Mouse (Mus musculus): ENCODE data around the gene Slc7a8. TPM values are rescaled to one million over a fixed set of nuclear protein-coding genes. Genes with fewer than 3 reads are reported as not detected.
A peak's percentile ranks its signal among the peaks of the same experiment; 100 is the strongest.

Gene Slc7a8
- polyA plus RNA-seq, 1 experiment from 2014 or later, result 34.2 TPM

- WGBS, result 20% methylated on average over 10 of the region's 10 CpGs
- ATAC-seq, result peak; percentile 83
- H3K27ac ChIP-seq (ENCODE audit: low read depth, low read length), result peak overlapping the region; percentile 74; the same call in 1 of the 2 replicates
Observed at GRCm38 (mm10) chr14:54786489-54786888, 4.7 kb upstream of the Slc7a8 start.

GRCm38 (mm10) chr14:54785898-54786297 lies 4.2 kb upstream of the Slc7a8 start:
- Histone ChIP-seq H3K4me3 (ENCODE audit: low read depth, low read length) (0 out of 2 replicates have a peak overlapping the region, but pooled peaks have one; percentile 14), H3K9me3 (ENCODE audit: control insufficient read depth) (no peaks in the 10 kb centered on the region), H3K27ac (ENCODE audit: low read depth, low read length) (peak overlapping the region; percentile 74), H3K27me3 (replicated peaks; ENCODE audit: control insufficient read depth, insufficient read depth, low read length) (no peaks in the 10 kb centered on the region), H3K9ac (ENCODE audit: low read depth, low read length) (no peak overlapping the region), H3K4me1 (replicated peaks; ENCODE audit: control insufficient read depth, insufficient read depth, low read length) (no peaks in the 10 kb centered on the region), H3K4me2 (replicated peaks; ENCODE audit: low read depth) (peak overlapping the region; percentile 43), H3K36me3 (ENCODE audit: control insufficient read depth, insufficient read depth) (no peaks in the 10 kb centered on the region)
- 45% methylated on average over 4 of the region's 4 CpGs for WGBS
- TF ChIP-seq CTCF (IDR thresholded peaks at IDR 0.05; ENCODE audit: low read depth), result peak; percentile 87
- ATAC-seq, result peak; percentile 50

More at GRCm38 (mm10) chr14:54786489-54786888, 4.7 kb upstream of the Slc7a8 start:
- Histone ChIP-seq H3K36me3 (ENCODE audit: control insufficient read depth, insufficient read depth) (no peaks in the 10 kb centered on the region), H3K9me3 (ENCODE audit: control insufficient read depth) (no peaks in the 10 kb centered on the region), H3K27me3 (replicated peaks; ENCODE audit: control insufficient read depth, insufficient read depth, low read length) (no peaks in the 10 kb centered on the region), H3K9ac (ENCODE audit: low read depth, low read length) (no peak overlapping the region), H3K4me2 (replicated peaks; ENCODE audit: low read depth) (peak overlapping the region; percentile 43), H3K4me1 (replicated peaks; ENCODE audit: control insufficient read depth, insufficient read depth, low read length) (no peaks in the 10 kb centered on the region), H3K4me3 (ENCODE audit: low read depth, low read length) (peak overlapping the region; percentile 14; the same call in 1 of the 2 replicates)
- TF ChIP-seq CTCF (IDR thresholded peaks at IDR 0.05; ENCODE audit: low read depth), result no peak

GRCm38 (mm10) chr14:54782971-54783370 lies 1.2 kb upstream of the Slc7a8 start:
- H3K4me2 ChIP-seq (replicated peaks; ENCODE audit: low read depth), result peak overlapping the region; percentile 31
- 53% methylated on average over 6 of the region's 6 CpGs for WGBS
- H3K27me3 ChIP-seq (replicated peaks; ENCODE audit: control insufficient read depth, insufficient read depth, low read length), result no peaks in the 10 kb centered on the region
- H3K27ac ChIP-seq (ENCODE audit: low read depth, low read length), result peak overlapping the region; percentile 42; the same call in 1 of the 2 replicates
- ATAC-seq, result peak; percentile 61
- H3K4me3 ChIP-seq (ENCODE audit: low read depth, low read length), result peak overlapping the region; percentile 9; the same call in 1 of the 2 replicates
- H3K9me3 ChIP-seq (ENCODE audit: control insufficient read depth), result no peaks in the 10 kb centered on the region
- H3K36me3 ChIP-seq (ENCODE audit: control insufficient read depth, insufficient read depth), result no peaks in the 10 kb centered on the region
- H3K4me1 ChIP-seq (replicated peaks; ENCODE audit: control insufficient read depth, insufficient read depth, low read length), result 0 out of 2 replicates have a peak, but pooled peaks cover 4% of the 10 kb centered on the region
- H3K9ac ChIP-seq (ENCODE audit: low read depth, low read length), result no peak overlapping the region
- no peak for TF ChIP-seq CTCF (IDR thresholded peaks at IDR 0.05; ENCODE audit: low read depth)

- peak overlapping the region; percentile 76; the same call in 1 of the 2 replicates for H3K27ac ChIP-seq (ENCODE audit: low read depth, low read length)
- 2% methylated on average over 35 of the region's 35 CpGs for WGBS
- peak; percentile 58 for ATAC-seq
- 0 out of 2 replicates have a peak, but pooled peaks cover 4% of the 10 kb centered on the region for H3K4me1 ChIP-seq (replicated peaks; ENCODE audit: control insufficient read depth, insufficient read depth, low read length)
- H3K9ac ChIP-seq (ENCODE audit: low read depth, low read length), result peak overlapping the region; percentile 65
- TF ChIP-seq CTCF (IDR thresholded peaks at IDR 0.05; ENCODE audit: low read depth), result no peak
- no peaks in the 10 kb centered on the region for H3K36me3 ChIP-seq (ENCODE audit: control insufficient read depth, insufficient read depth)
- peak overlapping the region; percentile 68 for H3K4me2 ChIP-seq (replicated peaks; ENCODE audit: low read depth)
- no peaks in the 10 kb centered on the region for H3K27me3 ChIP-seq (replicated peaks; ENCODE audit: control insufficient read depth, insufficient read depth, low read length)
- peak overlapping the region; percentile 61 for H3K4me3 ChIP-seq (ENCODE audit: low read depth, low read length)
- no peaks in the 10 kb centered on the region for H3K9me3 ChIP-seq (ENCODE audit: control insufficient read depth)
Observed at GRCm38 (mm10) chr14:54780836-54781609, 723 bp downstream of the Slc7a8 start.

GRCm38 (mm10) chr14:54780084-54780483 lies 1.7 kb downstream of the Slc7a8 start:
- ATAC-seq, result no peak
- Histone ChIP-seq H3K4me3 (ENCODE audit: low read depth, low read length) (peak overlapping the region; percentile 61), H3K9me3 (ENCODE audit: control insufficient read depth) (no peaks in the 10 kb centered on the region), H3K36me3 (ENCODE audit: control insufficient read depth, insufficient read depth) (no peaks in the 10 kb centered on the region), H3K4me2 (replicated peaks; ENCODE audit: low read depth) (peak overlapping the region; percentile 68), H3K27me3 (replicated peaks; ENCODE audit: control insufficient read depth, insufficient read depth, low read length) (no peaks in the 10 kb centered on the region), H3K27ac (ENCODE audit: low read depth, low read length) (no peak overlapping the region), H3K4me1 (replicated peaks; ENCODE audit: control insufficient read depth, insufficient read depth, low read length) (0 out of 2 replicates have a peak, but pooled peaks cover 4% of the 10 kb centered on the region), H3K9ac (ENCODE audit: low read depth, low read length) (peak overlapping the region; percentile 65; the same call in 1 of the 2 replicates)
- 76% methylated on average over 9 of the region's 9 CpGs for WGBS
- no peak for TF ChIP-seq CTCF (IDR thresholded peaks at IDR 0.05; ENCODE audit: low read depth)

GRCm38 (mm10) chr14:54777893-54778292 lies 3.9 kb downstream of the Slc7a8 start:
- H3K4me1 ChIP-seq (replicated peaks; ENCODE audit: control insufficient read depth, insufficient read depth, low read length), result 0 out of 2 replicates have a peak, but pooled peaks cover 4% of the 10 kb centered on the region
- no peak overlapping the region for H3K9ac ChIP-seq (ENCODE audit: low read depth, low read length)
- no peak for ATAC-seq
- H3K36me3 ChIP-seq (ENCODE audit: control insufficient read depth, insufficient read depth), result no peaks in the 10 kb centered on the region
- no peaks in the 10 kb centered on the region for H3K27me3 ChIP-seq (replicated peaks; ENCODE audit: control insufficient read depth, insufficient read depth, low read length)
- WGBS, result 77% methylated on average over 4 of the region's 4 CpGs
- no peak for TF ChIP-seq CTCF (IDR thresholded peaks at IDR 0.05; ENCODE audit: low read depth)
- no peak overlapping the region for H3K4me2 ChIP-seq (replicated peaks; ENCODE audit: low read depth)
- no peak overlapping the region for H3K27ac ChIP-seq (ENCODE audit: low read depth, low read length)
- no peaks in the 10 kb centered on the region for H3K9me3 ChIP-seq (ENCODE audit: control insufficient read depth)
- no peak overlapping the region for H3K4me3 ChIP-seq (ENCODE audit: low read depth, low read length)
